Mouse (Mus musculus): Measurements from ENCODE around the gene Sms.

Sms gene

GRCm38 (mm10) chrX:157449000-157449399 is 43.1 kb downstream of the Sms start:
- DNase-seq (ENCODE audit: low spot score) = no peak

GRCm38 (mm10) chrX:157447431-157447830 is 44.7 kb downstream of the Sms start:
- DNase-seq (ENCODE audit: low spot score) = no peak

GRCm38 (mm10) chrX:157434768-157435167 is 57.3 kb downstream of the Sms start:
- DNase-seq (ENCODE audit: low spot score) = no peak

GRCm38 (mm10) chrX:157419451-157419850 is 72.6 kb downstream of the Sms start:
- no peak for DNase-seq (ENCODE audit: low spot score)

GRCm38 (mm10) chrX:157415212-157415611 is 76.9 kb downstream of the Sms start, which contains the start of gene Phex:
Phex (minus strand) TSS chrX:157415312.
- DNase-seq (ENCODE audit: low spot score) = no peak

GRCm38 (mm10) chrX:157404919-157405318 is 87.2 kb downstream of the Sms start:
- no peak for DNase-seq (ENCODE audit: low spot score)
